Mouse (Mus musculus): ENCODE measurements around the gene Sorcs3. TPM values are rescaled to one million over a fixed set of nuclear protein-coding genes. Genes with fewer than 3 reads are reported as not detected.

Gene Sorcs3
- polyA plus RNA-seq, 1 experiment = not detected

GRCm38 (mm10) chr19:48411332-48411731, 205.5 kb downstream of the Sorcs3 start:
- H3K9me3 ChIP-seq = peaks cover 13% of the 10 kb centered on the region
- TF ChIP-seq GATA1 (IDR thresholded peaks at IDR 0.05; ENCODE audit: borderline replicate concordance, low read length) (no peak), FLI1 (IDR thresholded peaks at IDR 0.05; ENCODE audit: low read length) (no peak)
- no peaks in the 10 kb centered on the region for H3K4me1 ChIP-seq

GRCm38 (mm10) chr19:48413836-48414235, 208.0 kb downstream of the Sorcs3 start:
- H3K36me3 ChIP-seq (replicated peaks; ENCODE audit: low read length) = no peaks in the 10 kb centered on the region
- TF ChIP-seq GATA1 (IDR thresholded peaks at IDR 0.05; ENCODE audit: borderline replicate concordance, low read length) = no peak
- no peak for TF ChIP-seq FLI1 (IDR thresholded peaks at IDR 0.05; ENCODE audit: low read length)
- no peaks in the 10 kb centered on the region for H3K27me3 ChIP-seq (replicated peaks)
- peaks cover 21% of the 10 kb centered on the region for H3K9me3 ChIP-seq
- H3K4me1 ChIP-seq = no peaks in the 10 kb centered on the region
- no peak overlapping the region for H3K4me3 ChIP-seq (replicated peaks)

More at GRCm38 (mm10) chr19:48411332-48411731, 205.5 kb downstream of the Sorcs3 start:
- no peaks in the 10 kb centered on the region for H3K27me3 ChIP-seq (replicated peaks)
- no peak overlapping the region for H3K4me3 ChIP-seq (replicated peaks)
- H3K36me3 ChIP-seq (replicated peaks; ENCODE audit: low read length) = no peaks in the 10 kb centered on the region

DNA sequence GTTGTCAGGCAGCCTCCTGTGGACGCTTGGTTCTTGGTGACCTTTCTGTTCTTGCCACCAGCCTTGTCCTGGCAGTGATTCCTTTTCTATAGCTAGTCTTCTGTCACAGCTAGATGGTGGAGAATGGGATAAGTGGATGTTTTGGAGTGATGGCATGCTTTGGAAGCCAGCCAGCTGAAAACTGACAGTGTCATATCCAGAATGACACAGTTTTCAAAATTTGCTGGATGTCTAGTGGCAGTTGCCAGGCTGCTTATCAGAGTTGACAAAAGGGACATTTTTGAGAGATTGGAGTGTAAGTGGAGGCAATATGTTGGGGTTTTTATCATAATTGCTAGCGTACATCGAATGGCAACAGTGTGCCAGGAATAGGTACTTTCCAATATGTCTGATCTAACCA, 212.5 kb downstream of the Sorcs3 start:
- Histone ChIP-seq H3K9me3 (peaks cover 27% of the 10 kb centered on the region), H3K27me3 (replicated peaks) (no peaks in the 10 kb centered on the region), H3K4me1 (no peaks in the 10 kb centered on the region), H3K4me3 (replicated peaks) (no peak overlapping the region), H3K36me3 (replicated peaks; ENCODE audit: low read length) (no peaks in the 10 kb centered on the region)
- TF ChIP-seq FLI1 (IDR thresholded peaks at IDR 0.05; ENCODE audit: low read length) (no peak), GATA1 (IDR thresholded peaks at IDR 0.05; ENCODE audit: borderline replicate concordance, low read length) (no peak)

DNA sequence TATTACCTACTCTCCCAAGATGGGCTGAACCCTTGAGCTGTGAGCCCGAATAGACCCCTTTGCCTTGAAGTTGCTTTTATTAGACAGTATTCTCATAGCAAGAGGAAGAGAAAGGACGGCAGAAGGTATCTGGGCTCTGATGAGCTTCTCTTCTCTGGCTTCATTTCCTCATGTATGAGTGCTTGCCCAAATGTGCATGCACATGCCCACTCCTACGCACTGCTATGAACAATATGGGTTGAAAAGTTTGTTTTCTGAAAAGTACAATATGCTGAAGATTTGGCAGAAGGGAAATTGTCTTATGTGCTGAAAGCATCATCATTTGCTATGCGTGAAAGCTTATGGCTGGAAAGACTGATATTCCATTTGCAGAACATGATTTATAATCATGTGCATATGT, 223.4 kb downstream of the Sorcs3 start:
- Histone ChIP-seq H3K27me3 (replicated peaks) (no peaks in the 10 kb centered on the region), H3K9me3 (peaks cover 24% of the 10 kb centered on the region), H3K4me1 (no peaks in the 10 kb centered on the region), H3K36me3 (replicated peaks; ENCODE audit: low read length) (no peaks in the 10 kb centered on the region), H3K4me3 (replicated peaks) (no peak overlapping the region)
- TF ChIP-seq GATA1 (IDR thresholded peaks at IDR 0.05; ENCODE audit: borderline replicate concordance, low read length) (no peak), FLI1 (IDR thresholded peaks at IDR 0.05; ENCODE audit: low read length) (no peak)

GRCm38 (mm10) chr19:48429755-48430154, 223.9 kb downstream of the Sorcs3 start:
- H3K27me3 ChIP-seq (replicated peaks) = no peaks in the 10 kb centered on the region
- H3K36me3 ChIP-seq (replicated peaks; ENCODE audit: low read length) = no peaks in the 10 kb centered on the region
- H3K9me3 ChIP-seq = peaks cover 20% of the 10 kb centered on the region
- H3K4me3 ChIP-seq (replicated peaks) = no peak overlapping the region
- H3K4me1 ChIP-seq = no peaks in the 10 kb centered on the region
- TF ChIP-seq FLI1 (IDR thresholded peaks at IDR 0.05; ENCODE audit: low read length) (no peak), GATA1 (IDR thresholded peaks at IDR 0.05; ENCODE audit: borderline replicate concordance, low read length) (no peak)

DNA sequence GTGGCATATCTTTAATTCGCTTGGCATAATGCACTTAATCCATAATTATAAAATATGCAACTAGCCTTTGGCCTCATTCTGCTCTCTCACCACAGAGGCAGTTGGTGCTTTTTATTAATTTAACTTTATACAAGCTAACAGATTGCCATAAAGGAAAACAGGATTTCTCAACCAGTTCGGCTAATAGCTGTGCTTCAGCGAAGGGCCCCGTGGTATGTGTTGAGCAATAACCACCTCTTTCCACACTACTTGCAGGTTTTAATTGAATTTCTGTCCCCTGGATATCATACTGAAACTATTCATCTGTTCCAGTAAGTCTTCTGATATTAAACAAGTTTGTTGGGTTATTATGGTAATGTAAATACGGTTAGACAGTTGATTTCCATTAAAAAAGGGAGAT, 224.5 kb downstream of the Sorcs3 start:
- Histone ChIP-seq H3K27me3 (replicated peaks) (no peaks in the 10 kb centered on the region), H3K4me1 (no peaks in the 10 kb centered on the region), H3K4me3 (replicated peaks) (no peak overlapping the region), H3K9me3 (peaks cover 18% of the 10 kb centered on the region), H3K36me3 (replicated peaks; ENCODE audit: low read length) (no peaks in the 10 kb centered on the region)
- no peak for TF ChIP-seq GATA1 (IDR thresholded peaks at IDR 0.05; ENCODE audit: borderline replicate concordance, low read length)
- TF ChIP-seq FLI1 (IDR thresholded peaks at IDR 0.05; ENCODE audit: low read length) = no peak

DNA sequence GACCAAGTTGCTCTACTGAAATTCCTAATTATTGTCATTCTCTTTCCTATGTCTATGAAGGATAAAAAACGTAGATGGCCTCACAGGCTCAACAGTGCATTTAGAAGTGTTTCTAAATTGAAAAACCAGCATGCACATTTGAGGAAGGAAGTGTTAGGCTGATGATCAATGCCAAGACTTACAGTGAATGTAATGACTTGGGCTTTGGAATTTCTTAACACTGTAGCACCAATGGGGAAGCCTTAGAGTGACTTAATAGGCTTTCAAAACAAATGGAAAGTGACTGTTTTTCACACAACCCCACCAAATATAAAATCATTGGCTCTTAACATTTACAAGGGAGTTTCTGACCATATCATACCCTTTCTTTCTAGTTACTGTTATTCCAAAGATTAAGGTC, 232.6 kb downstream of the Sorcs3 start:
- 0 out of 2 replicates have a peak, but pooled peaks cover 8% of the 10 kb centered on the region for H3K9me3 ChIP-seq
- TF ChIP-seq GATA1 (IDR thresholded peaks at IDR 0.05; ENCODE audit: borderline replicate concordance, low read length) (no peak), FLI1 (IDR thresholded peaks at IDR 0.05; ENCODE audit: low read length) (no peak)
- H3K4me3 ChIP-seq (replicated peaks) = no peak overlapping the region
- no peaks in the 10 kb centered on the region for H3K36me3 ChIP-seq (replicated peaks; ENCODE audit: low read length)
- H3K27me3 ChIP-seq (replicated peaks) = no peaks in the 10 kb centered on the region
- H3K4me1 ChIP-seq = no peaks in the 10 kb centered on the region

GRCm38 (mm10) chr19:48461141-48461540, 255.3 kb downstream of the Sorcs3 start:
- Histone ChIP-seq H3K36me3 (replicated peaks; ENCODE audit: low read length) (no peaks in the 10 kb centered on the region), H3K4me3 (replicated peaks) (no peak overlapping the region), H3K9me3 (peaks cover 17% of the 10 kb centered on the region), H3K27me3 (replicated peaks) (no peaks in the 10 kb centered on the region), H3K4me1 (no peaks in the 10 kb centered on the region)
- TF ChIP-seq FLI1 (IDR thresholded peaks at IDR 0.05; ENCODE audit: low read length) = no peak
- no peak for TF ChIP-seq GATA1 (IDR thresholded peaks at IDR 0.05; ENCODE audit: borderline replicate concordance, low read length)

- no peaks in the 10 kb centered on the region for H3K4me1 ChIP-seq
- no peaks in the 10 kb centered on the region for H3K36me3 ChIP-seq (replicated peaks; ENCODE audit: low read length)
- TF ChIP-seq GATA1 (IDR thresholded peaks at IDR 0.05; ENCODE audit: borderline replicate concordance, low read length) = no peak
- TF ChIP-seq FLI1 (IDR thresholded peaks at IDR 0.05; ENCODE audit: low read length) = no peak
- no peak overlapping the region for H3K4me3 ChIP-seq (replicated peaks)
- H3K9me3 ChIP-seq = peaks cover 17% of the 10 kb centered on the region
- no peaks in the 10 kb centered on the region for H3K27me3 ChIP-seq (replicated peaks)
Measured at GRCm38 (mm10) chr19:48462426-48462825, 256.6 kb downstream of the Sorcs3 start.

DNA sequence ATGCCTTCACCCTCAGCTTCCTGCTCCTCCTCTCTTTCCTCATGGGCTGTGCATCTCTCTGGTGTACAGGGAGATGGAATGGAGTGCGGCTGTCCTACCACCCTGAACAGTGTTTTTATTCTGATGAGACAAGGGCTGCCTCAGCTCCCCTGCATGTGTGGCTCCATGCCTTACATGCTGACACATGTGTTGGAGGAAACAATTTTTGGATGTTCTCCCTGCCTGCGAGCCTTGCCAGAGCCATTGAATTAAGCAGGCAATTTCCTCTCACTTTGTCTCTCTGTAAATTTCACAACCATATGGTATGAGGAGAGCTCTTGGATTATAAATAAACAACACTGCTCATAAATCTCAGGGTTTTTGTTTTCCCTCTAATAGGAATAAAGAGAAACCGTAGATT, 257.7 kb downstream of the Sorcs3 start:
- no peaks in the 10 kb centered on the region for H3K4me1 ChIP-seq
- H3K36me3 ChIP-seq (replicated peaks; ENCODE audit: low read length) = no peaks in the 10 kb centered on the region
- peaks cover 22% of the 10 kb centered on the region for H3K9me3 ChIP-seq
- TF ChIP-seq GATA1 (IDR thresholded peaks at IDR 0.05; ENCODE audit: borderline replicate concordance, low read length) (no peak), FLI1 (IDR thresholded peaks at IDR 0.05; ENCODE audit: low read length) (no peak)
- peak overlapping the region; percentile 11 for H3K4me3 ChIP-seq (replicated peaks)
- no peaks in the 10 kb centered on the region for H3K27me3 ChIP-seq (replicated peaks)

- H3K27me3 ChIP-seq (replicated peaks) = no peaks in the 10 kb centered on the region
- H3K4me3 ChIP-seq (replicated peaks) = no peak overlapping the region
- TF ChIP-seq FLI1 (IDR thresholded peaks at IDR 0.05; ENCODE audit: low read length) = no peak
- no peak for TF ChIP-seq GATA1 (IDR thresholded peaks at IDR 0.05; ENCODE audit: borderline replicate concordance, low read length)
- H3K9me3 ChIP-seq = peaks cover 28% of the 10 kb centered on the region
- no peaks in the 10 kb centered on the region for H3K36me3 ChIP-seq (replicated peaks; ENCODE audit: low read length)
- no peaks in the 10 kb centered on the region for H3K4me1 ChIP-seq
Measured at GRCm38 (mm10) chr19:48467471-48467870, 261.6 kb downstream of the Sorcs3 start.
